Comparison of ENCODE assay signal across 1 mouse cellular context in genomic region chr7:109680284-109680683, GRCm38 (mm10).
TF ChIP-seq lines count a peak whose summit lies in the region.

No protein-coding gene starts in this region.

TF ChIP-seq in MEL, 35 proteins besides CTCF, POLR2A, EP300 and RAD21:
- TF ChIP-seq BHLHE40 (IDR thresholded peaks at IDR 0.05; ENCODE audit: borderline replicate concordance, low read depth, low read length) (no peak), KAT2A (conservative IDR thresholded peaks at IDR 0.05; ENCODE audit: low read depth, low read length) (no peak)
